Mouse (Mus musculus): ENCODE results near the gene Pira2. TPM values are rescaled to one million over a fixed set of nuclear protein-coding genes. Genes with fewer than 3 reads are reported as not detected.
"Not testable (repeated sequence)": the region's sequence is repeated elsewhere in the genome, so short reads cannot be mapped to it uniquely, and the experiment has no call there.

Pira2 gene
- 0.08 and 0.38 TPM in 2 replicates for polyA plus RNA-seq (2015; fragmentation: Nextera tagmentation; extraction: Ambion mirVana)

DNA sequence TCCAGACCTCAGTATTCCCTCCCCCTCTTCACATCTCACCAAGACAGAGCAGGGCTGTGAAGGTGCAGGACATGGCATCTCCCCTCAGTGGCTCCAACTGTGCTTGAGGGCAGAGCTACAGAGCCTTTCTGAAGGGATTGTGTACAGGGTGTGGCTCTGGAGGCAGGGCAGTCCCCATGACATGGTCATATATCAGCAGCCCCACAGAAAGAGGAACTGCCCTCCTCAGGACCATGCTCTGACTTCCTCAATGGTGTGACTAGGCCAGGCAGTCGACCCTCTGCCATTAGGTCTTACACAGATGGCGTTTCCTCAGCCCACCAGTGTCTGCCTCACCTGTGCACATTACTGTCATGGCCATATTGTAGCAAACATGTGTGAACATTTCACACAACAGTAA, at the start of gene Pira2:
Gene Pira2 (minus strand): TSS at position 101 of the 400 bp plus-strand sequence.
- H3K27me3 ChIP-seq; H3K4me2 ChIP-seq; H3K36me3 ChIP-seq; H3K9ac ChIP-seq; H3K4me3 ChIP-seq; ATAC-seq (replicated peaks; ENCODE audit: insufficient number of reproducible peaks, insufficient read depth, low FRiP score, low read depth); H3K4me1 ChIP-seq (replicated peaks); H3K9me3 ChIP-seq (replicated peaks); H3K27ac ChIP-seq: not testable (repeated sequence)
- no CpG with 5 or more reads among the region's 2 CpGs for WGBS

DNA sequence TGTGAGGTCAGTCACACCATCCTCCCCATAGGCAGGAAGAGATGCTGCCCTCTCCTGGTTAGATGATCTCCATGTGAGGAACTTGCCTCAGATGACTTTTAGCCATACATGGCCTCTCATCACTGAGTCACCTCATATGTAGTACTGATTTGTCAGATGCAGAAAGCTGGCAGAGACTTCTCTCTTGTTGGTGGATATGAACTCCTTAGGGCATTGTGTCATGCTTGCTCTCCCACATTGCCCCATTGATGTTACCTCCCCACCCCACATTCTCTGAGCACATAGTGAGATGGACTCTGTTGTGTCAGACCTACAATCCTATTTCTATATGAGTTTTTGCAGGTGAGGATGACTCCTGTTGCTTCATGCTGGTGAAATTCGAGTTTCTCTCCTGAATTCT, 30.2 kb upstream of the Pira2 start:
- H3K4me2 ChIP-seq; H3K4me3 ChIP-seq; ATAC-seq (replicated peaks; ENCODE audit: insufficient number of reproducible peaks, insufficient read depth, low FRiP score, low read depth); H3K36me3 ChIP-seq; H3K9ac ChIP-seq; H3K4me1 ChIP-seq (replicated peaks); H3K27ac ChIP-seq; H3K27me3 ChIP-seq; H3K9me3 ChIP-seq (replicated peaks): not testable (repeated sequence)
- WGBS, result no CpG with 5 or more reads among the region's 1 CpGs

DNA sequence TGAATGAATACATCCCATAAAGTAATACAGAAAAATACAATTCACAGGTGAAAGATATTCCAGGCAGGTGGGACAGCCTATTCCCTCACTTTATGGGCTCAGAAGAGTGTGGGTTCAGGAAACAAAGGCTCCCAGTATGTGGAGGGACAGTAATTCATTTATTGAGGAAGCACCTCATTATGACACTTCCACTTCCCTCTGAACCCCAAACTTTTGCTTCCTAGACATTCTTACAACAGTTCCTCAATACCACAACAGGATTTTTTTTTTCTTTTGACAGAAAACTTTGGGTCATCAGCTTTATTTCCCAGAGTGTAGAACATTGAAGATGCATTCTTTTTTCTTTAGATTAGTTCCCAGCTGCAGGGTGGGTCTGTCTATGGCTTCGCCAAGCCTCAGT, 7.0 kb downstream of the Pira2 start:
- not testable (repeated sequence) for H3K4me3 ChIP-seq; ATAC-seq (replicated peaks; ENCODE audit: insufficient number of reproducible peaks, insufficient read depth, low FRiP score, low read depth); H3K27me3 ChIP-seq; H3K27ac ChIP-seq; H3K4me2 ChIP-seq; H3K9ac ChIP-seq; H3K4me1 ChIP-seq (replicated peaks); H3K9me3 ChIP-seq (replicated peaks); H3K36me3 ChIP-seq
- no CpG with 5 or more reads among the region's 1 CpGs for WGBS

DNA sequence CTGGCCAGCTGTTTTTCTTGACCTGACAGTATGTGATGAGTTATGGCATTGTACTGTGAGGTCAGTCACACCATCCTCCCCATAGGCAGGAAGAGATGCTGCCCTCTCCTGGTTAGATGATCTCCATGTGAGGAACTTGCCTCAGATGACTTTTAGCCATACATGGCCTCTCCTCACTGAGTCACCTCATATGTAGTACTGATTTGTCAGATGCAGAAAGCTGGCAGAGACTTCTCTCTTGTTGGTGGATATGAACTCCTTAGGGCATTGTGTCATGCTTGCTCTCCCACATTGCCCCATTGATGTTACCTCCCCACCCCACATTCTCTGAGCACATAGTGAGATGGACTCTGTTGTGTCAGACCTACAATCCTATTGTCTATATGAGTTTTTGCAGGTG, 14.2 kb downstream of the Pira2 start:
- not testable (repeated sequence) for H3K4me2 ChIP-seq; H3K4me1 ChIP-seq (replicated peaks); H3K27ac ChIP-seq; H3K27me3 ChIP-seq; H3K9ac ChIP-seq; H3K4me3 ChIP-seq; H3K36me3 ChIP-seq; H3K9me3 ChIP-seq (replicated peaks); ATAC-seq (replicated peaks; ENCODE audit: insufficient number of reproducible peaks, insufficient read depth, low FRiP score, low read depth)

DNA sequence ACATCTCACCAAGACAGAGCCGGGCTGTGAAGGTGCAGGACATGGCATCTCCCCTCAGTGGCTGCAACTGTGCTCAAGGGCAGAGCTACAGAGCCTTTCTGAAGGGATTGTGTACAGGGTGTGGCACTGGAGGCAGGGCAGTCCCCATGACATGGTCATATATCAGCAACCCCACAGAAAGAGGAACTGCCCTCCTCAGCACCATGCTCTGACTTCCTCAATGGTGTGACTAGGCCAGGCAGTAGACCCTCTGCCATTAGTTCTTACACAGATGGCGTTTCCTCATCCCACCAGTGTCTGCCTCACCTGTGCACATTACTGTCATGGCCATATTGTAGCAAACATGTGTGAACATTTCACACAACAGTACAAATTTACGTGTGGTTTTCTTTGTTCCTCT, 19.3 kb downstream of the Pira2 start, which contains the start of gene Gm15448:
Gene Gm15448 (minus strand): TSS at position 89 of the 400 bp plus-strand sequence.
- not testable (repeated sequence) for H3K4me3 ChIP-seq; H3K9me3 ChIP-seq (replicated peaks); H3K27me3 ChIP-seq; H3K4me2 ChIP-seq; H3K9ac ChIP-seq; H3K4me1 ChIP-seq (replicated peaks); ATAC-seq (replicated peaks; ENCODE audit: insufficient number of reproducible peaks, insufficient read depth, low FRiP score, low read depth); H3K27ac ChIP-seq; H3K36me3 ChIP-seq
- WGBS, result 33% methylated on average over 1 of the region's 3 CpGs

DNA sequence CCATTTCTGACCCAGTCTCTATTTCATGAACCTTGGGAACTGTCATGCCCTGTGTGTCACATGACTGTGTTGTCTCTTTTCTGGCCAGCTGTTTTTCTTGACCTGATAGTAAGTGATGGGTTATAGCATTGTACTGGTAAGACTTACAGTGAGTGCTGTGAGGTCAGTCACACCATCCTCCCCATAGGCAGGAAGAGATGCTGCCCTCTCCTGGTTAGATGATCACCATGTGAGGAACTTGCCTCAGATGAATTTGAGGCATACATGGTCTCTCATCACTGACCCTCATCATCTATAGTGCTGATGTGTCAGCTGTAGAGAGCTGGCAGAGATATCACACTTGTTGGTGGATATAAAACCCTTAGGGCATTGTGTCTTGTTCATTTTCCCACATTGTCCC, 32.9 kb downstream of the Pira2 start:
- not testable (repeated sequence) for H3K27ac ChIP-seq; H3K9me3 ChIP-seq (replicated peaks); H3K4me2 ChIP-seq; H3K27me3 ChIP-seq; H3K36me3 ChIP-seq; H3K9ac ChIP-seq; H3K4me3 ChIP-seq; ATAC-seq (replicated peaks; ENCODE audit: insufficient number of reproducible peaks, insufficient read depth, low FRiP score, low read depth); H3K4me1 ChIP-seq (replicated peaks)

DNA sequence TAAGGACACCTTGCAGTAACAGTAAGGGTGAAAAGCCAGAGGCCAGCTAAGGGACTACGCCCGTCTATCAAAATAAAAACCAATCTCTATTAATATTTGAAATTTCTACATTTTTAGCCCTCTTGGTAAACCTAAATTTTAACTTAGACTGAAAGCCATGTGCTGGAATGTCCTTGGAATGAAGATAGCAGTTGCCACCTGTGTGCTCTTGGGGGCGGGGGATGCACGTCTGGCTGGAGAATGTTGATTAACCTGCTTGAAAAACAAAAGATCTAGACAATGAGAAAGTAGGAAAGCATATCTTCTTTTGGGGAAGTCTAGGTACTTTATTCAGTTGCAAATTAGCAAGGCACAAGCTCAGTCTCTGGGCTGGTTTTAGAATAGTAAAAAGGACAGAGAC, 41.9 kb downstream of the Pira2 start:
- H3K27me3 ChIP-seq; H3K27ac ChIP-seq; H3K9ac ChIP-seq; H3K36me3 ChIP-seq; H3K4me3 ChIP-seq; H3K4me1 ChIP-seq (replicated peaks); H3K9me3 ChIP-seq (replicated peaks); ATAC-seq (replicated peaks; ENCODE audit: insufficient number of reproducible peaks, insufficient read depth, low FRiP score, low read depth); H3K4me2 ChIP-seq: not testable (repeated sequence)
- 68% methylated on average over 4 of the region's 4 CpGs for WGBS

DNA sequence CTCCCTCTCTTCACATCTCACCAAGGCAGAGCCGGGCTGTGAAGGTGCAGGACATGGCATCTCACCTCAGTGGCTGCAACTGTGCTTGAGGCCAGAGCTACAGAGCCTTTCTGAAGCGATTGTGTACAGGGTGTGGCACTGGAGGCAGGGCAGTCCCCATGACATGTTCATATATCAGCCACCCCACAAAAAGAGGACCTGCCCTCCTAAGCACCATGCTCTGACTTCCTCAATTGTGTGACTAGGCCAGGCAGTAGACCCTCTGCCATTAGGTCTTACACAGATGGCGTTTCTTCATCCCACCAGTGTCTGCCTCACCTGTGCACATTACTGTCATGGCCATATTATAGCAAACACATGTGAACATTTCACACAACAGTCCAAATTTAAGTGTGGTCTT, 44.9 kb downstream of the Pira2 start:
- not testable (repeated sequence) for H3K36me3 ChIP-seq; H3K4me1 ChIP-seq (replicated peaks); H3K4me2 ChIP-seq; ATAC-seq (replicated peaks; ENCODE audit: insufficient number of reproducible peaks, insufficient read depth, low FRiP score, low read depth); H3K9ac ChIP-seq; H3K27me3 ChIP-seq; H3K4me3 ChIP-seq; H3K27ac ChIP-seq; H3K9me3 ChIP-seq (replicated peaks)
- 54% methylated on average over 3 of the region's 3 CpGs for WGBS

DNA sequence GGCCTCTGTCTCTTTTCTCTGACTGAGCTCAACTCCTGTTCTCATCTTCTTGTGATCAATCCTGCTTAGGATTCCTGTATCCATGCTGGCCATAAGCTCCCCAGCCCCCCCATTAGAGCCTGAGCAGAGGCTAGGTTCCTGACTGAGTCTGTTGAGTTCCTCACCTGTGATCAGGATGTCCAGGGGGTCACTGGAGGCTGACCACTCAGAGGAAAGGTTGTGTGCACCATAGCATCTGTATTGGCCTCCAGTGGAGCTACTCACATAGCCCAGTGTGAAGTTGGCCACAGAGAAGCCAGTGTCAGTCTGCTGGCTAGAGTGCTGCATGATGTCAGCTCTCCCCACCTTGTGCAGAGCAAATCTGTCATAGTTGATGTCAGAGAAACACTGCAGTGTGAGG, 48.6 kb downstream of the Pira2 start:
- H3K4me3 ChIP-seq; H3K9ac ChIP-seq; ATAC-seq (replicated peaks; ENCODE audit: insufficient number of reproducible peaks, insufficient read depth, low FRiP score, low read depth); H3K36me3 ChIP-seq; H3K27me3 ChIP-seq; H3K9me3 ChIP-seq (replicated peaks); H3K4me1 ChIP-seq (replicated peaks); H3K27ac ChIP-seq; H3K4me2 ChIP-seq: not testable (repeated sequence)

Other genes with a start within 250 kb of the Pira2 start
- gene Oscar, start 228.9 kb downstream of the Pira2 start, polyA plus RNA-seq (2015; fragmentation: Nextera tagmentation; extraction: Ambion mirVana), result 0.18 TPM in 1 of 2 replicates, not detected in the other
- 670 and 765 TPM in 2 replicates for gene Ndufa3, start 227.7 kb downstream of the Pira2 start, polyA plus RNA-seq (2015; fragmentation: Nextera tagmentation; extraction: Ambion mirVana)
- 14.2 and 18.6 TPM in 2 replicates for gene Tfpt, start 215.1 kb downstream of the Pira2 start, polyA plus RNA-seq (2015; fragmentation: Nextera tagmentation; extraction: Ambion mirVana)
- 50.2 and 64.3 TPM in 2 replicates for gene Prpf31, start 215.1 kb downstream of the Pira2 start, polyA plus RNA-seq (2015; fragmentation: Nextera tagmentation; extraction: Ambion mirVana)
- gene Cnot3, start 199.8 kb downstream of the Pira2 start, polyA plus RNA-seq (2015; fragmentation: Nextera tagmentation; extraction: Ambion mirVana), result 26.2 and 34.7 TPM in 2 replicates
- 17.4 and 19.8 TPM in 2 replicates for gene Leng1, start 179.2 kb downstream of the Pira2 start, polyA plus RNA-seq (2015; fragmentation: Nextera tagmentation; extraction: Ambion mirVana)
- gene Tmc4, start 167.5 kb downstream of the Pira2 start, polyA plus RNA-seq (2015; fragmentation: Nextera tagmentation; extraction: Ambion mirVana), result 4.1 and 7.8 TPM in 2 replicates
- 198 and 226 TPM in 2 replicates for gene Tsen34, start 152.2 kb downstream of the Pira2 start, polyA plus RNA-seq (2015; fragmentation: Nextera tagmentation; extraction: Ambion mirVana)
- 30.1 and 44.1 TPM in 2 replicates for gene Mboat7, start 151.5 kb downstream of the Pira2 start, polyA plus RNA-seq (2015; fragmentation: Nextera tagmentation; extraction: Ambion mirVana)
- 826 and 843 TPM in 2 replicates for gene Rps9, start 141.1 kb downstream of the Pira2 start, polyA plus RNA-seq (2015; fragmentation: Nextera tagmentation; extraction: Ambion mirVana)
- gene Pirb, start 124.7 kb downstream of the Pira2 start, polyA plus RNA-seq (2015; fragmentation: Nextera tagmentation; extraction: Ambion mirVana), result 0.86 and 1.2 TPM in 2 replicates
- gene Gm15448, start 19.4 kb downstream of the Pira2 start, polyA plus RNA-seq (2015; fragmentation: Nextera tagmentation; extraction: Ambion mirVana), result not detected in 2 replicates
- 0.44 TPM in 1 of 2 replicates, not detected in the other for gene Gm14548, start 53.1 kb upstream of the Pira2 start, polyA plus RNA-seq (2015; fragmentation: Nextera tagmentation; extraction: Ambion mirVana)
- 0.10 and 0.16 TPM in 2 replicates for gene Lilra6, start 70.5 kb upstream of the Pira2 start, polyA plus RNA-seq (2015; fragmentation: Nextera tagmentation; extraction: Ambion mirVana)
- gene Lair1, start 218.2 kb upstream of the Pira2 start, polyA plus RNA-seq (2015; fragmentation: Nextera tagmentation; extraction: Ambion mirVana), result 1.3 and 2.2 TPM in 2 replicates

Measured in heart, embryonic 15.5 days (tissue).